Mouse (Mus musculus) spleen, embryonic (tissue): Measurements from ENCODE around the gene Rps5.
"Not testable (repeated sequence)": the region's sequence is repeated elsewhere in the genome, so short reads cannot be mapped to it uniquely, and the experiment has no call there.

Experiments used
- CTCF ChIA-PET: fragments of 350-600 bp; sonication (Branson Sonifier 250); formaldehyde crosslinking; loops from one replicate; lab custom pipeline; 2022; lab: Charles Lee

The Rps5 gene

DNA sequence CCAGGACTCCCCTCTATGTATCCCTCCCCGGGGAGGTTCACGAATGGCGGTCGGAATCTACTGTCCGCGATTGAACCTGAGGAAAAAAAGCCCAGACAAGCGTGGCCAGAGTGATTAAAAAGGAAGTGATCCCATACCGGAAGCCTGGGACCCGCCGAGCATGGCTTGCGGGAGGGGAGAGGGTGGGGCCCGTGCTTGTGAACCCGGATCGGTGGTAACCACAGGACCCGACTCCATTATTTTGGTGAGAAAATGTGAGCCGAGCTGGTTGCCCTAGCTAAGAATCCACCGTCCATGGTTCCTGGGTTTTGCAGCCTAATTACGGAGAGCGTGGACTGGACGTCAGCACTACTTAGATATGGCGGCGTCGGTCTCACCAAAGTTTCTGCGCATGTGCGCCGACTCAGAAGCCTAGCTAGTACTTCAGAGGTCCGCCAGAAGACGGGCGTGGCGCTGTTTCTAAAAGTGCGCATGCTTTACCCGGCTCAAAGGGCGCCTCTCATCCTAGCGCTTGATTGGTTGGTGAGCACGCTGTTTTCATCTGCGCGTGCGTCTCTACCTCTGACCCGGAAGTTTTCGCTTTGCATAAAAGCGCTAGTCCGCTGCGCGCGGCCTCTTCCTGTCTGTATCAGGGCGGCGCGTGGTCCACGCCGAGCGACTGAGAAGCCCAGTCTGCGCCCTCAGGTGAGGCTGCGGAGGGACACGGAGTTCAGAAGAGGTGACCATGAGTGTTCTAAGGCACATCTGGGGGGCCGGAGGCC lies at the start of gene Rps5:
TSS of gene Rps5 (plus strand) at position 586 of the 761 bp plus-strand sequence.
- CTCF ChIA-PET: interaction anchor here (0.6 kb wide), 1 partner anchor 43 kb away, joined by 3 read pairs; no protein-coding TSS in a partner anchor

DNA sequence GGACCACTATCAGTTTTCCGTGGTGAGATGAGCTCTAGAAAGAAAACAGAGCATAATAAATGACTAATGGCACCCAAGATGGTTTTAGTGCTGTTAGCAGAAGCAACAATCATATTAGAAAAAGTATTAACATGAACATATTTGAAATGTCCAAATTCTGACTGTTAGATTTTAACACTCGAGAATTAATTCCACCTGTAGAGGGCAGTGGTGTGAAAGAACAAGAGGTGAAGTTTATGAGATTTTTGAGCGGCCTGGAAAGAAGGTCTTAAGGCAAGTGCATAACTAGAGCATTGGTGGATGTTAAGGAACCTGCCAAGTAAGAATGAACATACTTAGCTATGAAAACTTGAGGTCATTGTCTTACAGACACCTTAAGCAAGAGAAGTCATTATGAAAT lies 47.8 kb upstream of the Rps5 start:
- CTCF ChIA-PET: no interaction called here

DNA sequence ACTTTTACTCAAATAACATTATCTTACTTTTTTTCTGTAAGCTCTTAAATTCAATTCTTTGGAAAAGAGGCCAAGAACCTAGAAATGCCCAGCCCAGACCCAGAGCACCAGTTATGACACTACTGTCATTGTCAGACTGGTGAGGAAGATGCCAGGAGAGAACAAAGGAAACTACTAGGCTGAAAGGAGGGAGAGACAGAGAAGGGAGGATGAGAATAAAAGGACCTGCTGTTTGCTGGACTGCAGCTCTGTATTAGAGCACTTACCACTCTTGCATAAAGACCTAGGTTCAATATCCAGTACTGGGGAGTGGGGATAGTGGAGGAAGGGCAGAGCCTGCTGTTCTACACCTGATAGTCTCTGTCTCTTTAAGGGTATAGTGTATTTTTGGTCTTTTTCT lies 42.1 kb upstream of the Rps5 start:
- CTCF ChIA-PET: no interaction called here

DNA sequence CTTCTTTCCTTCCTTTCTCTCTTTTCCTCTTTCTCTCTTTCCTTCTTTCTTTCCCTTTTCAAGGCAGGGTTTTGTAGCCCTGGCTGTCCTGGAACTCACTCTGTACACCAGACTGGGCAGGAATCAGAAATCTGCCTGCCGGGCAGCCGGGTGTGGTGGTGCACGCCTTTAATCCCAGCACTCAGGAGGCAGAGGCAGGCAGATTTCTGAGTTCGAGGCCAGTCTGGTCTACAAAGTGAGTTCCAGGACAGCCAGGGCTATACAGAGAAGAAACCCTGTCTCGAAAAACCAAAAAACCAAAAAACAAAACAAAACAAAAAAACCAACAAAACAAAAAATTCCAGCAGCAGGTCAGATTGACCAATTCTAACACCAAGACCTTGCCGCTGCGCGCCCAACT lies 41.6 kb upstream of the Rps5 start:
- CTCF ChIA-PET: not testable (repeated sequence)

DNA sequence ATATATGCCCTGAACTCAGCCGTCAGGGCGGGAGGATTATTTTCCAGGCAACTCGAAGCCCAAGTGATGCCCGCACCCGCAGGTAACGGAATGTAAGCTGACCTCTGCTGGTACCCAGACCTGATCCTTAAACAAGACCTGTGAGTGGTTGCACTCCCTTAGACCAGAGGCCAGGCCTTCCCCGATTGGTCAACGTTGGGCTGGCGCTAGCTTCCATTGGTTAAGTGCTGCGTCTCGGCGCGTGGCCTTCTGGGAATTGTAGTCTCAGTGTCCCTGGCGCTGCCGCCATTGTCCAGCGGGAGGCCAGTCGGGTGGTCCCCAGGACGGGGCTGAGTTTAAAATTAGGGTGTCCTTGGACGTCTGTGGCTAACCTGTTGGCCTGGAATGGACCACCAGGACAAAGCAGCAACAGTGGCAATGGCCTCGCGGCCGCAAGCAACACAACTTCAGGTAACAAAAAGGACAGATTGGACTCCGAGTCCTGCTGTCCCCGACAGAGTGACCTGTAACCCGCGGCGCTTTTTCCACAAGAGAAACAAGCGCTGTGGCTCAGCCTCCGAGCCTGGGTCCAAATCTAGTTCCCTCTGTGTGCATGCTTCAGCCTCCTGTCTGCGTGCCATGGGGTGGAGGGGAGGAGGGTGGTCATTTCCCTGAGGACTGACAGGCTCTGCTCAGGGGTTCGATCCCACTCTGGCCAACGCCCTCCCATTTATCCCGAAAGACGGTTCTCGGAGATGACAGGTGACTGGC lies 41.0 kb upstream of the Rps5 start, which contains the start of gene Zfp128:
TSS of gene Zfp128 (plus strand) at position 267 of the 750 bp plus-strand sequence.
- CTCF ChIA-PET: no interaction called here

DNA sequence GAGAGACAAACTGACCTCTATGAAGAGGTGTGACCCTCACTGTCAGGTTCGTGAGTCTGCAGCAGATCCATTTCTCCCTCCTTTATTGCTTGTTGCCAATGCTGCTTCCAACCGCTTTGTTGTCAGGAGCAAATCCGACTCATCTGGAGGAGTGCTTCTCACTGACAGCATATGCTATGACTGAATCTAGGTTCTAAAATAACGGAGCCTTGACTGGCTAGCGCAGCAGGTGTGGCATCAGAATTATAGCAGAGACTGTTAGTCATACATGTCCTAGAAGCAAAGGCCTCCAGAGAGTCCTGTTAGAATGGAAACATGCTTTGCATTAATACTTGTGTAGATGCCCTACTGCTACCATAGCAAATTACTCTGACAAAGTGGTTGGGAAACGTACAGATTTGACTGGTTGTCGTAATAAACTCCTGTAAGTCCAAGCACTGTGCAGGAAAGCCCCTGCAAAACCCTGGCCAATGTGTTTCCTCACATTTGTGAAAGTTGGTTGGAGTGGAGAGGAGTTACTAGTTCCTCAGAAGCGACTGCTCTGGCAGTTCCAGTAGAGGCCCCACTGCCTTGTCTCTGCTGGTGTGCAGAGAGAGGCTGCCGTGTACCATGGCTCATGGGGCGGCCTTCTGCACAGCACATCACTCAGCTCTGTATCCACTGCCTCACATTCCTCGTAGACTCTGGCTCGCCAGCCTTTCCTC lies 35.4 kb upstream of the Rps5 start:
- CTCF ChIA-PET: no interaction called here

DNA sequence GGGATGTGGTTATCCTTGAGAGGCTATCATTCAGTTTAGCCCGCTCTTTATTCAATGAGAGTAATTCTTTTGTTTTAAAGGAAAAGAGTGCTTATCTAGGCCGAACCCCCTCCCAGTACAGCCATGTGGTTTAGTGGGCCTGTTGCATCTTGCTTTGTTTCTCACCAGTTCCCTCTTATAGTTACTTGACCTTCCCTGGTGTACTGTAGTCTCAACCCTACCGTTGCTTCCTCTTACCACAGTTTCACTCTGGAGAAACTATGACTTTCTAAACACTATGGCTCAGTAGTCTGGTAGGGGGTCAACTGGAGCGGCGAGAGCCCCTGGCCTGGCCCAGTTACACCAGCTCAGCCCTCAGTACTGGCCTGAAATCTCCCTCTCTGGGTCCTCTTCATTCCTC lies 34.5 kb upstream of the Rps5 start:
- CTCF ChIA-PET: no interaction called here

DNA sequence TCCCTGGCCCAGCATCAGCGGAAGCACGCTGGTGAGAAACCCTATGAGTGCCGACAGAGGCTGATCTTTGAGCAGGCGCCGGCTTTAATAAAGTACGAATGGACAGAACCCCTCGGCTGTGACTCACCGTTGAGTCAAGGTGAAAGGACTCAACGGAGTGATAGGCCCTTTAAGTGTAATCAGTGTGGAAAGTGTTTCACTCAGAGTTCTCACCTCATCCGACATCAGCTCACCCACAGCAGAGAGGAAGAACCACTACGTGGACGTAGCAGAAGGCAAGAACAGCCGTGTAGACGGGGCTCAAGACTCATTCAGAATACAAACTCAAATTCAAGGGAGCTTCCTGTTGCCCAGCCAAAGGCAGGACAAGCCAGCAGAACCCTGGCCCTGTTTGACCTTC lies 31.2 kb upstream of the Rps5 start:
- CTCF ChIA-PET: no interaction called here

DNA sequence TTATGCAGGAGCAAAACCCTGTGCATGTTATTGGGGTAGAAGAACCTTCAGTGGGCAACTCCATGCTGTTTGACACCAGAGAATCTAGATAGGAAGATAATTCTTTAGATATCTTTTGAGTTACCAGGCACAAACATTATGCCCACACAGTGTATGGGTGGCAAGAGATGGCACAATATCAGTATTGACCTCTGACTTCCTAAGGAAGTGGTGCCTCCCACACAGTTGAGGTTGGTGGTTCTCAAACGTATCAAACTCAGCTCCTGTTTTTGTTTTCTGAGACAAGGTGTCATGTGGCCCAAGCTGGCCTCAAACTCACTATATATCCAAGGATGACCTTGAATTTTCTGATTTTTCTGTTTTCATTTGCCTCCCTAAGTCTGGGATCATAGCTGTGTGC lies 30.8 kb upstream of the Rps5 start:
- CTCF ChIA-PET: no interaction called here

DNA sequence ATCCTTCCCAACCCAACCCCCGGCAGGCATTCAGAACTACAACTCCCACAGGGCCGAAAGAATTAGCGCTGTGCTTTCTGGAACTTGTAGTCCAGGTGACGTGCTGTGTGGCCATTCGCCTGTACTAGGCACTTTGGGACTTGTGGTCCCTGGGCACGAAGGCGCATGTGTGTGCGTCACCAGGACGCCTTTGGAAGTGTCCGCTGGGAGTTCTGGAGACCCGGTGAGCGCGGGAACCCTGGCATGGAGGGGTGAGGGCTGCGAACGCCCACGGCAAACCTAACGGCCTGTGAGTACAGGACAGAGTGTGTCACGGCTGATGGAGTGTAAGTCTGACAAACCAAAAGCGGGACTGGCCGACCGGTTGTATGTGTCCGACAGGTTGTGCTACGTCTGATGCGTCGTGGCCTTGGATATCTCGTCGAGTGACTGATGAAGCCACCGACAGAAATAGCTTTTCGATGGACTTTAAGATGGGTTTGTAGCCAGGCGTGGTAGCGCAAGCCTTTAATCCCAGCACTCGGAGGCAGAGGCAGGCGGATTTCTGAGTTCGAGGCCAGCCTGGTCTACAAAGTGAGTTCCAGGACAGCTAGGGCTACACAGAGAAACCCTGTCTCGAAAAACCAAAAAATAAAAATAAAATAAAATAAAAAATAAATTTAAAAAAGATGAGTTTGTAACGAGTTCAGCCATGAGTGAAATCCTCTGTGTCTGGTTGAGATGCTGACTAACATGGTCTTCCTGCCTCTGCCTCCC lies 24.3 kb upstream of the Rps5 start, which contains the start of gene Zscan22:
TSS of gene Zscan22 (plus strand) at position 161 of the 756 bp plus-strand sequence.
- CTCF ChIA-PET: interaction anchor here (0.6 kb wide), 1 partner anchor 112 kb away, joined by 3 read pairs; the partner anchor contains the start of gene Zbtb45

DNA sequence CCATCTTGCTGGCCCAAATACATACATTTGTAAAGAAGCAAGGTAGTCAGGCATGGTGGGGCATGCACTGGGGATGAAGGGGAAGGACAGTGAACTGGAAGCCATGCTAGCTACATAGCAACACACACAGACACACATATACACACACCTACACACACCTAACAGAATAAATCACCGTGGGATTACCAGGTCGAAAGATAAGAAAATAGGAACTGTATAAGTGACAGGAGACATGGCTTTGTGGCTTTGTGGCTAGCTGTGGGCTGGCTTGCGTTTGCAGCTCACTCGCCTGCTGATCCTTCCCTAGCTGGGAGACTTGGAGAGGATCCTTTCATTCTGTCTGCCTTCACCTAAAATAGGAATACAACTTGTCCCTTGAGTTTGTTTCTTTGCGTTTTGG lies 20.6 kb upstream of the Rps5 start:
- CTCF ChIA-PET: no interaction called here

DNA sequence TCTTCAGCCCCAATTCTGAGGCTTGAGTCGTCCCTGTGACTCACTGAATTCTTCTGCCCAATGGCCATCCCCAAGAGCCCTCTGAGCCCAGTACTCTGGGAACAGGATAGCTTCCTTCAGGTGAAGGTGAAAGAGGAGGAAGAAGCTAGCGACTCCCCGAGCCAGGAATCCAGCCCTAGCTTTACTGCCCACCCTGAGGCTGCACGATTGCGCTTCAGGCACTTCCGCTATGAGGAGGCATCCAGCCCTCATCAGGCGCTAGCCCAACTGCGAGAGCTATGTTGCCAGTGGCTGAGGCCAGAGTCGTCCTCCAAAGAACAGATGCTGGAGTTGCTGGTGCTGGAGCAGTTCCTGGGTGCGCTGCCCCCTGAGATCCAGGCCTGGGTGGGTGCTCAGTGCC lies 18.5 kb upstream of the Rps5 start:
- CTCF ChIA-PET: no interaction called here

DNA sequence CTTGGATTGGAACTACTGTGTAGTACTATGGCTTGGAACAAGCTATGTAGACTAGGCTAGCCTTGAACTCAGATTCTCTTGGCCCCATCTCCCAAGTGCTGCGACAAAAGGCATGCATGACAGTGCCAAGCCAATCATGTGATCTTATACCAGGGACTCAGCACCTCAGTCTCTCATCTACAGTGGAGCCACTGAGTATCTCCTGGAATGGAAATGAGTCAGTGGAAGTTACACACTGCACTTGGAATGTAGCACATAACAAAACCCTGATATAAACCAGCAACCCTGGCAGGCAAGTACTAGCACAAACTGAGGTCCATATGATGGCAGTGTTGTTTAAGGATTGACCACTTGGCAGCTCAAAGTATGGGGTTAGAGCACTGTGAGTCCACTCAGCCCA lies 16.9 kb upstream of the Rps5 start:
- CTCF ChIA-PET: no interaction called here

DNA sequence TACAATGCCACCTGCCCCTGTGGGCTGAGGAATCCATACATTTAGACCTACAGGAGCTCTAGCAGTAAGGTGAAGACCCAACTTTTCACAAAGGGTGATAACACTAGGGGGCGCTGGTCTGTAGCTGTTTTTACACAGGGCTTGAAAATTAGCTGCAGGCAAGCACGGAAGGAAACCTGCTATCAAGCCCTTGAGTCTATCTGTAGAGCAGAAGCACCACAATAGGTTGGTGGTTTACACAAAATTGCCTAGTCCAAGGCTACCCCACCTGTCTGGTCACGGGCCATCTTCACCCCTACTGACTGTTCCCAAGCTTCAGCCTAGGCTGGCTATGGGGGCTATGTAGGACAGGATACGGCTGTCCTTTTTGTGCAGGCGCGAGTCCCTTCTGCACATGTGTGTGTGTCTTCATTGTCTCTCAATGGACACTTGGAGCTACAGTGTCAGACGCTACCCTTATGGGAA lies 12.6 kb upstream of the Rps5 start:
- CTCF ChIA-PET: interaction anchor here (1.0 kb wide), 1 partner anchor 13 kb away, joined by 3 read pairs; no protein-coding TSS in a partner anchor

DNA sequence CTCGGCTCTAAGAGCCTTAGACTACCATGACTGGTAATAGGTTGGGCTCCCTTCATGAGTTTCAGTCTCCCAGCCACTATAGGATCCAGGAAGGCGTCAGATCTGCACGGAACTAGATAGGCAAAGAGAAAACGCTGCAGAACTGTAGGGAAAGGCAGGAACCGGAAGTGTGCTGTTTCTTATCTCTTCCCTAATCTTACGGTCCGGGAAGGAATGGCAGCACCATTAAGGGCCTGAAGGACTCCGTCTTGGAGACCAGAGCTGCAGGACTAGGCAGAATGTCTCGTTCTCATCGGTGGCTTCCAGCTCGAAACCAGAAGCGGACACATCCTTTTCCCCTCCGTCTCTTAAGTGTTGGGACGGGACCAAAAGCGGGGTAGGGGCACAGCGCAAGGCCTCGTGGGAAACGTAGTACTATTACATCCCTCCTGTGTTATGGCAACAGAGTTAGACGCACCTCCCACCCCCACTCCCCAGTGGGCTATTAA lies 11.9 kb upstream of the Rps5 start:
- CTCF ChIA-PET: interaction anchor here (1.0 kb wide), 1 partner anchor 13 kb away, joined by 3 read pairs; no protein-coding TSS in a partner anchor

DNA sequence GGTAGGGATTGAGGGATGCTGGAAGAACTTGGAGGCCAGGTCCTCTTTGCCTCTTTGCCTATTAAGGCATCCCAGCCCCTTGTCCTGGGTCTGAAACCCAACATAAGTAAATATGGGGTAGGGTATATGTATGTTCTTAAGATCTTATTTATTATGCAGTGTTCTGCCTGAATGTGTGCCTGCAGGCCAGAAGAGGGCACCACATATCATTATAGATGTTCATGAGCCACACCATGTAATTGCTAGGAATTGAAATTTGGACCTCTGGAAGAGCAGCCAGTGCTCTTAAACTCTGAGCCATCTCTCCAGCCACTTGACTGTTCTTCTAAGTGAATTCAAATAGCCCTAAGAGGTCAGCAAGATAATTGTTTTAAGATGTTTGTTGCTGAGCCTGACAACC lies 8.5 kb upstream of the Rps5 start:
- CTCF ChIA-PET: no interaction called here

DNA sequence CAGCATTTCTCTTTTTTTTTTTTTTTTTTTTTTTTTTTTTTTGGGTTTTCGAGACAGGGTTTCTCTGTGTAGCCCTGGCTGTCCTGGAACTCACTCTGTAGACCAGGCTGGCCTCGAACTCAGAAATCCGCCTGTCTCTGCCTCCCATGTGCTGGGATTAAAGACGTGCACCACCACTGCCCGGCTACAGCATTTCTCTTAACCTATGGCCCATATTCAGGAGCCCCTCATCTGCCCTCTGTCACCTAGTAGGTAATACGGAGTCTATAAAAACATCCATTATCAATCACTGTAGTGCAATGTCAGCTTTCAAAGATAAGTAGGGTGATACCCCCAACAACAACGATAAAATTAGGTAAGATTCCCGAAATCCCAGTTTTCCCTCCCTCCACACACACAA lies 1.6 kb upstream of the Rps5 start:
- CTCF ChIA-PET: not testable (repeated sequence)

DNA sequence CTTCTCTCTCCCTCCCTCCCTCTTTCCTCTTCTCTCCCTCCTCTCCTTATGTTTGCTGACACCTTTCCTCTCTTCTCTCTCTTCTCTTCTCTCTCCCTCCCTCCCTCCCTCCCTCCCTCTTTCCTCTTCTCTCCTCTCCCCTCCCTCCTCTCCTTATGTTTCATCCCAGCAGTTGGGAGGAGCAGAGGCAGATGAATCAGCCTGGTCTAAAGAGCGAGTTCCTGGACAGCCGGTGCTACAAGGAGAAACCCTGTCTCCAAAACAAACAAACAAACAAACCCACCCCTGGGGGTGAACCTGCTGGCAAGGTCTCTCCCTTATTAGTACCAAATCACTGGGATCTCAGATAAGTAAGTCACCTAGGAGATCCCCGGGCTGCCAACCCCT lies 779 bp upstream of the Rps5 start:
- CTCF ChIA-PET: no interaction called here

DNA sequence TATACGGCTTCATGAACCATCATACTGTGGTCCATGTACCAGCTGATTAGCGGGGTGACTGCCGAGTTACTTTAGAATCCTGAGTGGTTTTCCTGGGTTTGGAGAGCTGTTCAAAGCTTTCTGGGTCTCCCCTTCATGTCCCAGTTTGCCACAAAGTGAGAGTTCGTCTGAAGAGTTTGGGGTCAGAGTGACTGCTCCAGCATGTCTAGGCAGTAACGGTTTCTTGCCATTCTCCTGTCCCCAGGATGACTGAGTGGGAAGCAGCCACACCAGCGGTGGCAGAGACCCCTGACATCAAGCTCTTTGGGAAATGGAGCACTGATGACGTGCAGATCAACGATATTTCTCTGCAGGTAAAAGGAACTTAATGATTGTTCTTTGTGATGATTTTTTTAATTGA lies 639 bp downstream of the Rps5 start:
- CTCF ChIA-PET: interaction anchor here (0.6 to 0.9 kb wide), 2 partner anchors 13 to 44 kb away, joined by 3 read pairs; no protein-coding TSS in a partner anchor

DNA sequence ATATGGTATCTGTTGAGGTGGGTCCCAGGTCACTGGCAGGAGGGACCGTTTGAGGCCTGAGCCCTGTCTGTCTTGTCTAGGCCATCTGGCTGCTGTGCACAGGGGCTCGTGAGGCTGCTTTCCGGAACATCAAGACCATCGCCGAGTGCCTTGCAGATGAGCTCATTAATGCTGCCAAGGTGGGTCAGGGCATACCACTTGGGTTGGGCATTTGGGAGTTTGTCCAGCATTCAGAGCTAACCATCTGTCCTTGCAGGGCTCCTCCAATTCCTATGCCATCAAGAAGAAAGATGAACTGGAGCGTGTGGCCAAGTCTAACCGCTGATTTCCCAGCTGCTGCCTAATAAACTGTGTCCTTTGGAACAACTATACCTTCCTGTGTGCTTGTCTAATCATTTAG lies 4.2 kb downstream of the Rps5 start:
- CTCF ChIA-PET: no interaction called here

DNA sequence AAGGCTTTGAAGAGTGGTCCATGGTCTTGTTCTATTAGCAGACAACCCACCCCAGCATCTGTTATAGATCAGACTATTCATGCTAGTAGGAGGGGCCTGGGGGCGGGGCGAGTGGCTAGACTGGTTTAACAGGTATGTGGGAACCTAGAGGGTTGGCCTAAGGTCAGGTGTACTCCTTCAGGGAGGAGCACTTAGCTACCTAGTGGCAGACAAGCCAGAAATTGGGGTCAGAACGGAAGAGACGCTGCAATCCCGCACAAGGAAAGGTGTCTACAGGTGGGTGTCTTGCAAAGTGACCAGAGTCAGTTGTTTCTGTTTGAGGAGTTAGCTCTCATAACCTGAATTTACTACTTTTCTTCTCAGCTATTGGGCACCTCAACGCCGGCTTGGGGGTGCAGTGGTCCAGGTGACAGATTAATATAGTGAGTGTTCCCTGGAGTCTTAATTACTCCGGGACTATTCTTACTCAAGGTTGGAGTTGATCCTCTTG lies 5.1 kb downstream of the Rps5 start, which contains the start of gene Rnf225:
TSS of gene Rnf225 (plus strand) at position 226 of the 490 bp plus-strand sequence.
- CTCF ChIA-PET: no interaction called here
